Mouse (Mus musculus): ENCODE measurements at regions not wholly inside any gene's neighbourhood (a gene's known extent, or its start where the extent isn't known, plus 50 kb on each side); places are given as distances from the start of the nearest gene placed in this dataset. TPM values are rescaled to one million over a fixed set of nuclear protein-coding genes. Genes with fewer than 3 reads are reported as not detected.

DNA sequence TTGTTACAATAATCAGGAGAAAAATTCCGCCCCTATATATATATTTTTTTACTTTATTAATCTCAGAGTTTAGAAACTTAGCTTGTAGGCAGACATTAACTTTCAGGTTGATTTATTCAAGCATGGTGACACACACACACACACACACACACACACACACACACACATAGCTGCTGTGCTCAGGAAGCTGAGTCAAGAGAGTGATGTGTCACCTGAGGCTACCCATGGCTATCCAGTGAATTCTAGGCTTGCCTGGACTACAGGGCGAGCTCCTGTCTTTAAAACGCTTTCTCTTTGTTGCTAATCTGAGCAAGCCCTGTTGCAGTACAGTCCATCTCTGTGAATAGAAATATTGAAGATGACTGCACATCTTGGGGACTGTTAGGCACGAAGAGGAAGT, 64.4 kb upstream of the Mkln1 start:
- no peak for ATAC-seq (replicated peaks; ENCODE audit: low FRiP score)
- DNase-seq (ENCODE audit: low spot score) = no peak
- Histone ChIP-seq H3K4me2 (ENCODE audit: low read depth, low read length, severe bottlenecking) (no peak overlapping the region), H3K27ac (ENCODE audit: low read depth, low read length) (no peak overlapping the region), H3K27me3 (ENCODE audit: control insufficient read depth, insufficient read depth, low read length) (no peaks in the 10 kb centered on the region), H3K4me1 (replicated peaks; ENCODE audit: control insufficient read depth, insufficient read depth, low read length) (peaks cover 3% of the 10 kb centered on the region; the same call in 1 of the 2 replicates), H3K36me3 (ENCODE audit: control insufficient read depth, insufficient read depth, low read length) (no peaks in the 10 kb centered on the region), H3K4me3 (ENCODE audit: low read depth, low read length) (no peak overlapping the region), H3K9me3 (ENCODE audit: control insufficient read depth, low read length) (no peaks in the 10 kb centered on the region), H3K9ac (ENCODE audit: low read length) (no peak overlapping the region)
- WGBS = 91% methylated on average over 4 of the region's 4 CpGs

DNA sequence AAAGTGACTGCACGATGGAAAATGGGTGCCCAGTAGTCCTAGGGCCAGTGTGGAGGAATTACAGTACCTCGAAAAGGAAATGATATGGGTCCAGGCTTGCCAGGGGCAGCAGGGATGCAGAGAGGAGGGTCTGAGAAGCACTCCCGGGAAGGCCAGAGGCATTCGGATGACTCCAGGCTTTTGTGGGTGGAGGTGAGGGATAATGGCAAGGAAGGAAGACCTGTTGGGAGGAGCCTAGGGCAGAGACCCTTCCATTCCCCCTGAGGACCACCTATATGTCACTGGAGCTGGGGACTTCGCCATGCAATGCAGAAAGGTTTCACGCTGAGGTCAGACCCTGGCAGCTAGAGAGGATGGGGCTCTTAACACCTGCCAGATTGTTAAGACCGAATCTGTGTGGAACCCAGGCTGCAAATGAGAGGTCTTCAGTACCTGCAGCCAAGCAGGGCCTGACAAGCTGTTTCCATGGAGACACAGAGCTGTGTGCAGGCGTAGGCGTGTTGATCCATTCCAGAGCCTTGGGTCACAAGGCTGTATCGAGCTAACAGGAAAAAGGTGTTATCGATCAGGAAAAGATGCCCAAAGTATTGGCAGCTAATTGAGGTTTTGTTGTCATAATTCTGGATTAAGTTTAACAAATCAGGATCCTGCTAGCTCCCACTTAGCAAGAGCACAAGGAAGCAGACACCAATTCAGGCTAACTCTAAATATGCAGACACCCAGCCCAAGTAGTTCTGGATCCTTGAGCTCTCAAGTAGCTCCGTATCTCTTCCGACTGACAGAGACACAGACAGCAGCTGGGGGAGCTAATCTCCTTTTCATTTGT, 59.2 kb upstream of the Mkln1 start:
- H3K9me3 ChIP-seq (ENCODE audit: control insufficient read depth, low read length) = no peaks in the 10 kb centered on the region

DNA sequence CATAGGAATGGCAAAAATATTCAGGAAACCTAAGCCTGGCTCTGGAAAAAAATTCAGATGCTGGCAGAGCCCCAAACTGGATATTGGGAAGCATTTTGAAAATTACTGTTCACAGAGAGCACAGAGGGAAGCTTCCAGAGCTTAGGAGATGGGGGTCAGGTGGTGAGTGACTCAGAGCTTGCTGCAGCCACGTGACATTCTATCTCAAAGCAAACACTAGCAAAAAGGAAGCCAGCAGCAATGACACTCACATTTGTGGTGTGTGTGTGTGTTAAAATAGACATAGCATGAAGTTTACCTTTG, 58.6 kb upstream of the Mkln1 start:
- Histone ChIP-seq H3K36me3 (ENCODE audit: control insufficient read depth, insufficient read depth, low read length) (no peaks in the 10 kb centered on the region), H3K4me2 (ENCODE audit: low read depth, low read length, severe bottlenecking) (no peak overlapping the region), H3K27me3 (ENCODE audit: control insufficient read depth, insufficient read depth, low read length) (no peaks in the 10 kb centered on the region), H3K4me3 (ENCODE audit: low read depth, low read length) (no peak overlapping the region), H3K9me3 (ENCODE audit: control insufficient read depth, low read length) (no peaks in the 10 kb centered on the region), H3K9ac (ENCODE audit: low read length) (no peak overlapping the region), H3K4me1 (replicated peaks; ENCODE audit: control insufficient read depth, insufficient read depth, low read length) (no peaks in the 10 kb centered on the region), H3K27ac (ENCODE audit: low read depth, low read length) (no peak overlapping the region)
- DNase-seq (ENCODE audit: low spot score) (no peak), ATAC-seq (replicated peaks; ENCODE audit: low FRiP score) (no peak)
- WGBS = 53% methylated on average over 1 of the region's 1 CpGs

More for the DNA sequence above, 59.2 kb upstream of the Mkln1 start:
- ATAC-seq (replicated peaks; ENCODE audit: low FRiP score) = no peak
- DNase-seq (ENCODE audit: low spot score) = no peak
- no peaks in the 10 kb centered on the region for H3K27me3 ChIP-seq (ENCODE audit: control insufficient read depth, insufficient read depth, low read length)
- no peak overlapping the region for H3K9ac ChIP-seq (ENCODE audit: low read length)
- no peak overlapping the region for H3K27ac ChIP-seq (ENCODE audit: low read depth, low read length)
- no peak overlapping the region for H3K4me3 ChIP-seq (ENCODE audit: low read depth, low read length)
- H3K4me2 ChIP-seq (ENCODE audit: low read depth, low read length, severe bottlenecking) = no peak overlapping the region
- no peaks in the 10 kb centered on the region for H3K36me3 ChIP-seq (ENCODE audit: control insufficient read depth, insufficient read depth, low read length)
- no peaks in the 10 kb centered on the region for H3K4me1 ChIP-seq (replicated peaks; ENCODE audit: control insufficient read depth, insufficient read depth, low read length)
- 69% methylated on average over 13 of the region's 13 CpGs for WGBS

DNA sequence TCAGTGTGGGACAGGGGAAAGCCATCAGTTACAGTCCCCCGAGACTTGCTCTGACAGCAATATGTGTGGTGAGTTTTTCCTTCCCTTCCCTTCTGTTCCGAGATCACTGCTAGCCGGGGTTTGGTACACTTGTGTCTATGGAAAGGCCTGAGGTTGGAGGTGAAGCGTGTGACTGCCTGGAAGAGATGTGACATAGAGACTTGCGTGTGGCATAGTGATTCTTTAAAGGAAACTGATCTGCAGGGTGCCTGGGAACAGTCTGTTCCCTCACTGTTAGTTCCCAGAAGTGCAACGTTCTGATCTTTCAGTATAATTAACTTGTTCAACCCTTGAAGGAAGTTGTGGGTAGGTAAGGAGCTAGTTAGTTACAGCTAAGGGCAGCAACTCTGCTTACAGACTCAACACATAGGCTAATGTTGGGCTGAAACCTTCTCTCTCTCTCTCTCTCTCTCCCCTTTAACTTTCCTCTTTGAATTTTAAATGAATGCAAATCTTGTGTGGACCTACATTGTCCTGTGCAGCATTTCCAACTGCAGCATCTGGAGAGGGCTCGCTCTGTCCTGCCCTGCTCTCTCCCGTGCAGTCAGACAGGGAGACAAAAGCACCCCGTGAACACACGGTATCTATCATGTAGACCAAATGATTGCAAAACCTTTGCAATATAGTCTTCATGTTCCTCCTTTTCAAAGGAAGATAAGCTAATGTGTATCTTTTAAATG, 53.0 kb upstream of the Mkln1 start:
- no peak overlapping the region for H3K9ac ChIP-seq (ENCODE audit: low read length)
- DNase-seq (ENCODE audit: low spot score) = no peak
- no peak for ATAC-seq (replicated peaks; ENCODE audit: low FRiP score)

DNA sequence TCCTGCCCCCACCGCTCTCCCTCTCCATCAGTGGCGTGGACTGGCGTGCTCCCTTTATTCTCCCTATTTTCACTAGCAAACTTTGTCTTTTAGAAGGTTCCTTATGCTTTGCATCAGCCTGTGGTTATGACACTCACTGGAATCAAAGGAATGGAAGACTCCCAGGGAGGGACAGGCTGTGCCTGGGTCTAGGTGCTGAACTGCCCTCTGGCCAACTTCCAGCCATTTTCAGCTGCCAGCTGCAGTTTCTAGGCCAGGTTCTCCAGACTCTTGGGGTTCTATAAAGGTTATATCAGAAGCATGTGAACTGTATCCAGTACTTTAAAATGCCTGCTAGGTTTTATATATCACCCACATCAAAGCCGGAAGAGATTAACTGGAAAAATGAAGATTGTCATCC, 50.2 kb upstream of the Mkln1 start:
- Histone ChIP-seq H3K4me2 (ENCODE audit: low read depth, low read length, severe bottlenecking) (no peak overlapping the region), H3K9ac (ENCODE audit: low read length) (no peak overlapping the region), H3K4me1 (replicated peaks; ENCODE audit: control insufficient read depth, insufficient read depth, low read length) (no peaks in the 10 kb centered on the region), H3K9me3 (ENCODE audit: control insufficient read depth, low read length) (no peaks in the 10 kb centered on the region), H3K4me3 (ENCODE audit: low read depth, low read length) (no peak overlapping the region), H3K27ac (ENCODE audit: low read depth, low read length) (no peak overlapping the region), H3K36me3 (ENCODE audit: control insufficient read depth, insufficient read depth, low read length) (no peaks in the 10 kb centered on the region), H3K27me3 (ENCODE audit: control insufficient read depth, insufficient read depth, low read length) (no peaks in the 10 kb centered on the region)
- ATAC-seq (replicated peaks; ENCODE audit: low FRiP score) = no peak
- WGBS = 94% methylated on average over 4 of the region's 4 CpGs
- DNase-seq (ENCODE audit: low spot score) = no peak

More for the DNA sequence above, 53.0 kb upstream of the Mkln1 start:
- H3K27me3 ChIP-seq (ENCODE audit: control insufficient read depth, insufficient read depth, low read length) = no peaks in the 10 kb centered on the region
- no peak overlapping the region for H3K27ac ChIP-seq (ENCODE audit: low read depth, low read length)
- no peaks in the 10 kb centered on the region for H3K4me1 ChIP-seq (replicated peaks; ENCODE audit: control insufficient read depth, insufficient read depth, low read length)
- H3K36me3 ChIP-seq (ENCODE audit: control insufficient read depth, insufficient read depth, low read length) = no peaks in the 10 kb centered on the region
- H3K4me2 ChIP-seq (ENCODE audit: low read depth, low read length, severe bottlenecking) = no peak overlapping the region
- WGBS = 59% methylated on average over 10 of the region's 10 CpGs
- no peaks in the 10 kb centered on the region for H3K9me3 ChIP-seq (ENCODE audit: control insufficient read depth, low read length)
- H3K4me3 ChIP-seq (ENCODE audit: low read depth, low read length) = no peak overlapping the region

MicroRNAs in the stretch of these regions (microRNA counts, 519-probe panel; counts per million panel counts)
- microRNA mmu-miR-29a = 3,338 counts per million, percentile 16 among the panel's probes with 10 or more counts

Small RNA genes lying in the stretch of these regions (microRNA-seq; reads per million reads assigned to microRNA genes)
- gene Mir29a (ENCODE audit: insufficient number of aligned reads) = 140 reads per million, percentile 39 among the genes with 10 or more reads in this experiment
- not detected for gene Mir29b-1 (ENCODE audit: insufficient number of aligned reads)
